ENCODE assay signal across 12 mouse cellular contexts in the genomic region with DNA sequence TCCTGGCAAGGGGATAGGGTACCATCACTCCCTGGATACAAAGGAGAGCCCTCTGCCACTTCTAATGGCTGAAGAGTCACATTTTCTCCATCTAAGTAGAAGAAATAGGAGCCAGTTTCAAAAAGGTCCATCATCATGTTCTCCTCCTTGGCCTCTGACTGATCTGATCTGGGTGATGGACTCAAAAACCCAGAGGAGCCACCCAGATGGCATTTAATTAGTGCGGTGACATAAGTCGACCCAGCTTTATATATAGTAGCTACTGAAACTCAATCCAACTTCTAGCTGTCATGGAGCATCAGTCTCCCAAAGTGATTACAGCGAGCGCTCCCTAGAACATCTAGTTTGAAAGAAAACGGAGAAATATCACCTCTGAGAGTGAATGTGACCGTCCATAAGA. TPM values are rescaled to one million over a fixed set of nuclear protein-coding genes. Genes with fewer than 3 reads are reported as not detected.
DNase-seq lines count a peak whose midpoint lies in the region; ATAC-seq and TF ChIP-seq lines count a peak whose summit lies in the region.
"Had no signal": no experiment of that assay in that cellular context is flagged by ENCODE, and none has a peak within 500 bp of the region (broad histone marks: within the 10 kb centered on the region; RNA-seq: fewer than 3 reads in every experiment).

Gene Myf6, minus strand, starts transcription at position 170 of the 400 bp plus-strand sequence.

- TF ChIP-seq CTCF in lung, adult 2 months (IDR thresholded peaks at IDR 0.05; ENCODE audit: insufficient read depth, low read length), result no peak
- TF ChIP-seq CTCF in stomach, postnatal 0 days (IDR thresholded peaks at IDR 0.05; ENCODE audit: low read depth), result no peak
- no peak for TF ChIP-seq CTCF in cerebellum, adult 2 months (IDR thresholded peaks at IDR 0.05; ENCODE audit: borderline replicate concordance, insufficient read depth, low read depth, low read length)

- ATAC-seq in lung, embryonic 15.5 days (ENCODE audit: borderline replicate concordance, extremely low read depth, low FRiP score, low TSS enrichment), result no peak
- no peak for ATAC-seq in limb, embryonic 14.5 days (ENCODE audit: low FRiP score, low read depth)
- ATAC-seq in stomach, postnatal 0 days (ENCODE audit: low FRiP score, low TSS enrichment), result no peak

- peak within 1 kb of the TSS; percentile 32 for H3K4me3 ChIP-seq in lung, embryonic 15.5 days
- no peak within 1 kb of the TSS for H3K4me3 ChIP-seq in lung, adult 2 months (replicated peaks; ENCODE audit: extremely low read depth, low read depth, low read length)
- peak within 1 kb of the TSS; percentile 31; the same call in 1 of the 2 replicates for H3K4me3 ChIP-seq in limb, embryonic 14.5 days (replicated peaks; ENCODE audit: low read length)
- H3K4me3 ChIP-seq in stomach, postnatal 0 days (ENCODE audit: low read depth, low read length), result no peak within 1 kb of the TSS
- no peak within 1 kb of the TSS for H3K4me3 ChIP-seq in cerebellum, adult 2 months (replicated peaks; ENCODE audit: insufficient read depth, low read depth, low read length)
- H3K4me3 ChIP-seq: erythroblast, embryonic 14.5 days had no signal

- no peaks in the 10 kb centered on the region for H3K4me1 ChIP-seq in lung, embryonic 15.5 days
- H3K4me1 ChIP-seq in lung, adult 2 months (ENCODE audit: control insufficient read depth, insufficient read depth, low read length), result no peaks in the 10 kb centered on the region
- H3K4me1 ChIP-seq in limb, embryonic 14.5 days (ENCODE audit: control insufficient read depth, insufficient read depth, low read length), result peaks cover 7% of the 10 kb centered on the region; the same call in 1 of the 2 replicates
- no peaks in the 10 kb centered on the region for H3K4me1 ChIP-seq in stomach, postnatal 0 days (replicated peaks; ENCODE audit: control insufficient read depth, insufficient read depth)
- no peaks in the 10 kb centered on the region for H3K4me1 ChIP-seq in cerebellum, adult 2 months (ENCODE audit: control insufficient read depth, insufficient read depth, low read length)

- H3K36me3 ChIP-seq in lung, embryonic 15.5 days, result no peaks in the 10 kb centered on the region
- H3K36me3 ChIP-seq in limb, embryonic 14.5 days (ENCODE audit: control insufficient read depth, insufficient read depth, low read length), result no peaks in the 10 kb centered on the region
- no peaks in the 10 kb centered on the region for H3K36me3 ChIP-seq in stomach, postnatal 0 days (ENCODE audit: control insufficient read depth, insufficient read depth, low read length)

- no peaks in the 10 kb centered on the region; the same call in 1 of the 2 replicates for H3K27me3 ChIP-seq in lung, embryonic 15.5 days
- H3K27me3 ChIP-seq in limb, embryonic 14.5 days (ENCODE audit: control insufficient read depth, insufficient read depth, low read length), result no peaks in the 10 kb centered on the region
- H3K27me3 ChIP-seq in stomach, postnatal 0 days (ENCODE audit: control insufficient read depth, insufficient read depth, low read length), result no peaks in the 10 kb centered on the region
- no peaks in the 10 kb centered on the region for H3K27me3 ChIP-seq in cerebellum, adult 2 months (ENCODE audit: control insufficient read depth, insufficient read depth, low read length)

- H3K27ac ChIP-seq in lung, embryonic 15.5 days, result no peak within 1 kb of the TSS
- no peak within 1 kb of the TSS for H3K27ac ChIP-seq in limb, embryonic 14.5 days (replicated peaks; ENCODE audit: low read depth, low read length)
- H3K27ac ChIP-seq in stomach, postnatal 0 days (replicated peaks), result no peak within 1 kb of the TSS
- no peak within 1 kb of the TSS for H3K27ac ChIP-seq in cerebellum, adult 2 months (ENCODE audit: insufficient read depth, low read length)

- no peaks in the 10 kb centered on the region for H3K9me3 ChIP-seq in lung, embryonic 15.5 days
- no peaks in the 10 kb centered on the region for H3K9me3 ChIP-seq in limb, embryonic 14.5 days (ENCODE audit: control insufficient read depth, low read length)
- H3K9me3 ChIP-seq in stomach, postnatal 0 days (ENCODE audit: control insufficient read depth, low read length), result no peaks in the 10 kb centered on the region

- DNase-seq in lung, adult 2 months, result no peak
- DNase-seq in gastrocnemius, adult 8-10 months (ENCODE audit: low spot score in 2 of 2), result peak in 1 of 2 experiments; percentile 33
- no peak for DNase-seq in limb, embryonic 14.5 days (ENCODE audit: low spot score)
- no peak for DNase-seq in stomach, postnatal 0 days (ENCODE audit: low spot score)
- no peak for DNase-seq in cerebellum, adult 2 months
- no peak for DNase-seq in embryo, embryonic 11 days
- DNase-seq: kidney, postnatal 36 days had no signal

- peak within 1 kb of the TSS; percentile 62 for H3K4me2 ChIP-seq in lung, embryonic 15.5 days
- H3K4me2 ChIP-seq in limb, embryonic 14.5 days (replicated peaks; ENCODE audit: low read depth, low read length, severe bottlenecking), result peak within 1 kb of the TSS; percentile 47
- H3K4me2 ChIP-seq in stomach, postnatal 0 days (replicated peaks; ENCODE audit: low read depth), result peak within 1 kb of the TSS; percentile 46

- H3K9ac ChIP-seq in lung, embryonic 15.5 days, result no peak within 1 kb of the TSS
- H3K9ac ChIP-seq in limb, embryonic 14.5 days (ENCODE audit: low read depth, low read length, severe bottlenecking), result no peak within 1 kb of the TSS
- H3K9ac ChIP-seq in stomach, postnatal 0 days (ENCODE audit: low read length), result no peak within 1 kb of the TSS

- no peak for TF ChIP-seq POLR2A in lung, adult 2 months (IDR thresholded peaks at IDR 0.05; ENCODE audit: borderline replicate concordance, extremely low read depth, low read depth, low read length)
- no peak for TF ChIP-seq POLR2A in limb, embryonic 14.5 days (IDR thresholded peaks at IDR 0.05; ENCODE audit: borderline replicate concordance, extremely low read depth, insufficient read depth, insufficient read length)
- no peak for TF ChIP-seq POLR2A in cerebellum, adult 2 months (IDR thresholded peaks at IDR 0.05; ENCODE audit: borderline replicate concordance, insufficient read depth, low read length)

- no peak for TF ChIP-seq EP300 in stomach, postnatal 0 days (optimal IDR thresholded peaks at IDR 0.05)

- 89% methylated on average over 6 of the region's 6 CpGs for WGBS in lung, embryonic 15.5 days
- WGBS in lung, adult 2 months, result 88% methylated on average over 6 of the region's 6 CpGs
- WGBS in limb, embryonic 14.5 days, result 83% methylated on average over 6 of the region's 6 CpGs
- WGBS in stomach, postnatal 0 days, result 89% methylated on average over 6 of the region's 6 CpGs
- WGBS in cerebellum, adult 2 months, result 69% methylated on average over 6 of the region's 6 CpGs

RNA-seq across cellular contexts. Expression of gene Myf6, which starts in this region (rescaled TPM):
- polyA plus RNA-seq in lung, embryonic 15.5 days (2015; fragmentation: Nextera tagmentation; extraction: Ambion mirVana), result 0.11 and 0.25 TPM in 2 replicates
- 2.3 TPM in 1 of 2 replicates, not detected in the other for polyA plus RNA-seq in lung, adult 2 months (2012; rRNA removed)
- 100 to 1,000 TPM; 111 to 148 (median 128) TPM for total RNA-seq in gastrocnemius, adult 8-10 months (2022)
- polyA plus RNA-seq in limb, embryonic 14.5 days (2012; rRNA removed), result 3.1 and 4.1 TPM in 2 replicates
- 4.8 and 6.7 TPM in 2 replicates for polyA plus RNA-seq in limb, embryonic 14.5 days (2014; fragmentation: Nextera tagmentation; extraction: Ambion mirVana)
- not detected in 2 replicates for polyA plus RNA-seq in stomach, postnatal 0 days (2015; fragmentation: Nextera tagmentation; extraction: Ambion mirVana)
- polyA plus RNA-seq in cerebellum, adult 2 months (2012; rRNA removed), result not detected in 2 replicates
- total RNA-seq: megakaryocyte progenitor cell, adult 5-6 weeks; MEL had no signal
- polyA plus RNA-seq: erythroblast, embryonic 14.5 days; spleen, adult 2 months had no signal

Comparison
In these comparisons a context has a peak if more than half of its experiments do, and no peak if none do; other contexts are left out.
1. H3K4me3 ChIP-seq: peak in lung, embryonic 15.5 days (single experiment) and limb, embryonic 14.5 days (single experiment); none in lung, adult 2 months (single experiment), stomach, postnatal 0 days (single experiment) and cerebellum, adult 2 months (single experiment).
2. Peak in every context shown above with its lines, with median percentiles within 50 percentile points of each other: H3K4me2 ChIP-seq.